Mouse (Mus musculus): ENCODE measurements around the gene Apmap. TPM values are rescaled to one million over a fixed set of nuclear protein-coding genes. Genes with fewer than 3 reads are reported as not detected.

Gene Apmap
- total and polyA plus RNA-seq, 3 experiments, result 37.5 to 56.9 (median 52.6) TPM

GRCm38 (mm10) chr2:150629255-150629654, 20.9 kb upstream of the Apmap start:
- no peak for TF ChIP-seq EP300 (IDR thresholded peaks at IDR 0.05; ENCODE audit: insufficient read depth, low read depth, low read length)
- no peak for TF ChIP-seq POLR2A (IDR thresholded peaks at IDR 0.05; ENCODE audit: insufficient read depth, low read depth, low read length)
- 70% methylated on average over 4 of the region's 4 CpGs for WGBS
- no peak for DNase-seq
- no peaks in the 10 kb centered on the region for H3K27me3 ChIP-seq (ENCODE audit: control insufficient read depth, insufficient read depth, low read length)
- no peak overlapping the region for H3K27ac ChIP-seq
- H3K79me2 ChIP-seq (replicated peaks; ENCODE audit: control insufficient read depth, insufficient read depth, low read length), result no peaks in the 10 kb centered on the region
- no peak overlapping the region for H3K4me3 ChIP-seq
- H3K36me3 ChIP-seq (ENCODE audit: control insufficient read depth, insufficient read depth, low read length), result no peaks in the 10 kb centered on the region; the same call in 1 of the 2 replicates
- intact Hi-C loops (cut with DNase I), result no loop called here
- no peak overlapping the region for H3K9ac ChIP-seq (ENCODE audit: low read depth, low read length)
- H3K4me1 ChIP-seq (ENCODE audit: control insufficient read depth, insufficient read depth, low read length), result no peaks in the 10 kb centered on the region

GRCm38 (mm10) chr2:150627140-150627539, 18.8 kb upstream of the Apmap start:
- Histone ChIP-seq H3K9ac (ENCODE audit: low read depth, low read length) (no peak overlapping the region), H3K4me3 (no peak overlapping the region), H3K4me1 (ENCODE audit: control insufficient read depth, insufficient read depth, low read length) (no peaks in the 10 kb centered on the region), H3K27ac (no peak overlapping the region), H3K79me2 (replicated peaks; ENCODE audit: control insufficient read depth, insufficient read depth, low read length) (no peaks in the 10 kb centered on the region), H3K36me3 (ENCODE audit: control insufficient read depth, insufficient read depth, low read length) (peaks cover 2% of the 10 kb centered on the region; the same call in 1 of the 2 replicates), H3K27me3 (ENCODE audit: control insufficient read depth, insufficient read depth, low read length) (no peaks in the 10 kb centered on the region)
- 49% methylated on average over 6 of the region's 6 CpGs for WGBS
- TF ChIP-seq EP300 (IDR thresholded peaks at IDR 0.05; ENCODE audit: insufficient read depth, low read depth, low read length), result no peak
- no peak for TF ChIP-seq POLR2A (IDR thresholded peaks at IDR 0.05; ENCODE audit: insufficient read depth, low read depth, low read length)
- TF ChIP-seq CTCF (IDR thresholded peaks at IDR 0.05), result no peak
- intact Hi-C loops (cut with DNase I), result no loop called here
- DNase-seq, result no peak

DNA sequence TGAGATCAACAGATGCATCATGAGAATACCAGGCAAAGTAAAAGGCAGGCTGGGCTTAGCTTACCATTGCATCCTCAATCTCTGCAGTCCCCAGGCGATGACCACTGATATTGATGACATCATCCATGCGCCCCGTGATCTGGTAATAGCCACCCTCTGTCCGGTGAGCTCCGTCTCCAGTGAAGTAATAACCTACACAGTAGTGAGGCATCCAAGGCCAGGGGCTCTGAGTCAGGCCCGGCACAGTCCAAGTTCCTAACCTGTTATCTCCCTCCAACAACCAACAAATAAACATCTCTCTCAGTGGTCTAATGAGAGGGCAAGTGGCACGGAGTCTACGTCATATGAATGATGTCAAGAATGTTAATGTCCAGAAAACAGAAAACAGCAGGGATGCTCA, 16.6 kb upstream of the Apmap start:
- H3K79me2 ChIP-seq (replicated peaks; ENCODE audit: control insufficient read depth, insufficient read depth, low read length), result no peaks in the 10 kb centered on the region
- H3K4me1 ChIP-seq (ENCODE audit: control insufficient read depth, insufficient read depth, low read length), result no peaks in the 10 kb centered on the region
- 93% methylated on average over 8 of the region's 8 CpGs for WGBS
- H3K36me3 ChIP-seq (ENCODE audit: control insufficient read depth, insufficient read depth, low read length), result peaks cover 2% of the 10 kb centered on the region; the same call in 1 of the 2 replicates
- intact Hi-C loops (cut with DNase I), result loop anchor here (2.0 kb wide), 1 partner anchor 14 kb away; no protein-coding TSS in a partner anchor
- H3K4me3 ChIP-seq, result no peak overlapping the region
- no peaks in the 10 kb centered on the region for H3K27me3 ChIP-seq (ENCODE audit: control insufficient read depth, insufficient read depth, low read length)
- no peak for DNase-seq
- TF ChIP-seq POLR2A (IDR thresholded peaks at IDR 0.05; ENCODE audit: insufficient read depth, low read depth, low read length), result no peak
- TF ChIP-seq EP300 (IDR thresholded peaks at IDR 0.05; ENCODE audit: insufficient read depth, low read depth, low read length), result no peak
- no peak for TF ChIP-seq CTCF (IDR thresholded peaks at IDR 0.05)
- H3K9ac ChIP-seq (ENCODE audit: low read depth, low read length), result no peak overlapping the region
- H3K27ac ChIP-seq, result no peak overlapping the region

- H3K27me3 ChIP-seq (ENCODE audit: control insufficient read depth, insufficient read depth, low read length), result no peaks in the 10 kb centered on the region
- H3K4me3 ChIP-seq, result no peak overlapping the region
- H3K9ac ChIP-seq (ENCODE audit: low read depth, low read length), result no peak overlapping the region
- TF ChIP-seq POLR2A (IDR thresholded peaks at IDR 0.05; ENCODE audit: insufficient read depth, low read depth, low read length) (no peak), EP300 (IDR thresholded peaks at IDR 0.05; ENCODE audit: insufficient read depth, low read depth, low read length) (no peak), CTCF (IDR thresholded peaks at IDR 0.05) (no peak)
- intact Hi-C loops (cut with DNase I), result loop anchor here (2.0 kb wide), 1 partner anchor 15 kb away; no protein-coding TSS in a partner anchor
- WGBS, result 74% methylated on average over 3 of the region's 3 CpGs
- no peaks in the 10 kb centered on the region for H3K4me1 ChIP-seq (ENCODE audit: control insufficient read depth, insufficient read depth, low read length)
- no peak for DNase-seq
- H3K79me2 ChIP-seq (replicated peaks; ENCODE audit: control insufficient read depth, insufficient read depth, low read length), result no peaks in the 10 kb centered on the region
- H3K27ac ChIP-seq, result no peak overlapping the region; the same call in 1 of the 2 replicates
- H3K36me3 ChIP-seq (ENCODE audit: control insufficient read depth, insufficient read depth, low read length), result peaks cover 2% of the 10 kb centered on the region; the same call in 1 of the 2 replicates
These were observed 15.6 kb upstream of the Apmap start for GRCm38 (mm10) chr2:150623957-150624356.

DNA sequence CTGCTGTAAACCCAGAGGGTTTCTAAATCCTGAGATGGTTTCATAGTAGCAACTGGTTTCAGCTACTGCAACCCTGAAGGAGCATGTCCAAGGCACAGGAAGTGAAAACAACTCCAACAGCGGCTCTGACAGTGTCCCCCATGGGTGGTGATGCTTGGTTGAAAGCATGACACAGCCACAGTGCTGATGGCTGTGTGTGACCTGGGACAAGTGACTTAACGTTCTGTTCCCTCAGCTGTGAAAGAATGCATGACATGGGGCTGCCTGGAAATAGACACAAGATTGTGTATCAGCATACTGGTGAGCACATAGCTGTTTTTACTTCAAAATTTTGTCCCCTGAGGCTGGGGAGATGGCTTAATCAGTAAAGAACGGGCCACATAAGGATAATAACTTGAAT, 13.3 kb upstream of the Apmap start:
- intact Hi-C loops (cut with DNase I), result no loop called here
- no peaks in the 10 kb centered on the region for H3K27me3 ChIP-seq (ENCODE audit: control insufficient read depth, insufficient read depth, low read length)
- no peak overlapping the region for H3K4me3 ChIP-seq
- WGBS, result 35% methylated on average over 3 of the region's 3 CpGs
- TF ChIP-seq POLR2A (IDR thresholded peaks at IDR 0.05; ENCODE audit: insufficient read depth, low read depth, low read length) (0 out of 2 replicates have a peak, but pooled peaks have one; percentile 12), CTCF (IDR thresholded peaks at IDR 0.05) (no peak), EP300 (IDR thresholded peaks at IDR 0.05; ENCODE audit: insufficient read depth, low read depth, low read length) (peak; percentile 50; the same call in 1 of the 2 replicates)
- H3K79me2 ChIP-seq (replicated peaks; ENCODE audit: control insufficient read depth, insufficient read depth, low read length), result no peaks in the 10 kb centered on the region
- DNase-seq, result peak in 1 of 2 experiments; percentile 15
- H3K4me1 ChIP-seq (ENCODE audit: control insufficient read depth, insufficient read depth, low read length), result no peaks in the 10 kb centered on the region
- H3K27ac ChIP-seq, result peak overlapping the region; percentile 41; the same call in 1 of the 2 replicates
- H3K36me3 ChIP-seq (ENCODE audit: control insufficient read depth, insufficient read depth, low read length), result peaks cover 4% of the 10 kb centered on the region; the same call in 1 of the 2 replicates
- no peak overlapping the region for H3K9ac ChIP-seq (ENCODE audit: low read depth, low read length)

DNA sequence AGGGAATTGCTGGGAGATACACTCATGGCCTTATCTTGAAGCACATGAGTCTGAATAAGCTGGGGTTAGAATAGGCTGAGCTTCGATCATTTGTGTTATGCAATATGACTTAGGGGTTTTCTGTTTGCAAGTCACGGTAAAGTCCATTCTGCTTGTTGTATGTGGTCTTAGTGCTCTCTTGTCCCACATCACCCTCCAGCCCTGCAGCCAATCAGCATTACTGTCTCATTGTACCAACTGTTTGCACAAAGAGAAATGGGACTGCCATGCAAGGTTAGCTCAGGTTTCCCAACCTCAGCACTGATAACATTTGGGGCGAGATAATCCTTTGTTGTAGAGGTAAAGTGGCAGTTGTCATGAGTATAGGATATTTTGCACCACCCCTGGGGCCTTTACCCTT, 1.7 kb upstream of the Apmap start:
- TF ChIP-seq CTCF (IDR thresholded peaks at IDR 0.05) (no peak), POLR2A (IDR thresholded peaks at IDR 0.05; ENCODE audit: insufficient read depth, low read depth, low read length) (no peak)
- DNase-seq, result no peak
- no peaks in the 10 kb centered on the region for H3K27me3 ChIP-seq (ENCODE audit: control insufficient read depth, insufficient read depth, low read length)
- no peaks in the 10 kb centered on the region for H3K79me2 ChIP-seq (replicated peaks; ENCODE audit: control insufficient read depth, insufficient read depth, low read length)
- peaks cover 1% of the 10 kb centered on the region; the same call in 1 of the 2 replicates for H3K4me1 ChIP-seq (ENCODE audit: control insufficient read depth, insufficient read depth, low read length)
- no peaks in the 10 kb centered on the region for H3K36me3 ChIP-seq (ENCODE audit: control insufficient read depth, insufficient read depth, low read length)
- 39% methylated on average over 3 of the region's 3 CpGs for WGBS
- no peak overlapping the region for H3K4me3 ChIP-seq
- H3K9ac ChIP-seq (ENCODE audit: low read depth, low read length), result no peak overlapping the region
- no peak overlapping the region for H3K27ac ChIP-seq
- intact Hi-C loops (cut with DNase I), result no loop called here

Data from heart, adult 2 months (tissue).